Mouse (Mus musculus): ENCODE measurements around the gene Tmem219.

DNA sequence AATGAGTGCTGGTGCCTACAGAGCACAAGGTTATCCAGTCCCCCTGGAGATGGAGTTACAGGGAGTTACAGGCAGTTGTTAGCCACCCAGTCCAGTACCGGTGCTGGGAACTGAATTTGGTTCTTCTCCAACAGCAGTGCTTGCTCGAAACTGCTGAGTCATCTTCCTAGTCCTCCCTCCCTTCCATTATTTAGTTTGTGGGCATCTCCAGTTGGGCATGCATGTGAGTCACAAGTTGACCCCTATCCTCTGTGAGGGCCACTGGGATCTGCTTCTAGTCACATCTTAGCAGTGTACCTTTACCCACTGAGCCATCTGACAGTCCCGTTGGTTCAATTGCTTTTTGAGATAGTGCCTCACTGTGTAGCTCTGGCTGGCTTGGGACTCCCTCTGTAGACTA is 17.1 kb downstream of the Tmem219 start:
- TF ChIP-seq CTCF (IDR thresholded peaks at IDR 0.05; ENCODE audit: insufficient read depth, low read length) (no peak), POLR2A (IDR thresholded peaks at IDR 0.05; ENCODE audit: borderline replicate concordance, extremely low read depth, low read depth, low read length) (no peak)
